Mouse (Mus musculus) kidney, adult 18-20 months (tissue): ENCODE data around the gene Dusp23.

Experiments
- DNase-seq: peaks from one replicate; pipeline ENCODE4 v3.0.0; 2021

Gene Dusp23

GRCm38 (mm10) chr1:172632451-172633326 is at the start of gene Dusp23:
Dusp23 (minus strand) TSS chr1:172632962.
- peak; percentile 97 for DNase-seq

- DNase-seq: no peak
These were observed 48.0 kb upstream of the Dusp23 start for GRCm38 (mm10) chr1:172680742-172681141.

DNA sequence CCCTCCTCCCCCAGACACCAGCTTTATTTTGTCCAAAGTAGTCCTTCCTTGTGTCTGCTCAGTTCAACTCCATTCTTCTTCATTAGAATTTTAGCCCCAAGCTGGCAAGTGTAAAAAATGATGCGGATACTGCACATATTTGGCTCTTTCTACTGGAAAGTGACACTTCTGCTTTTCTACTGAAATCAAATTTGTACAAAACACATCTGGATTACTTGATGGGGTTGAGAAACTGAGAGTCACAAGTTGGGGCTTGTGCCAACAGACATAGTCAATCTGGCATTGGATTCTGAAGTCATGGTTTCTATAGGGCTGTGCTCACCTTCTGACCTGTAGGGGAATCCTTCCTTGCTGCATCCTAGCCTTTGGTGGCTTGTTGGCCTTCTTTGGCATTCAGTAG is 38.0 kb upstream of the Dusp23 start:
- no peak for DNase-seq

- no peak for DNase-seq
These were observed 34.8 kb upstream of the Dusp23 start for GRCm38 (mm10) chr1:172667597-172667996.

GRCm38 (mm10) chr1:172665457-172665856 is 32.7 kb upstream of the Dusp23 start:
- no peak for DNase-seq

- DNase-seq: no peak
These were observed 26.9 kb upstream of the Dusp23 start for GRCm38 (mm10) chr1:172659688-172660087.

GRCm38 (mm10) chr1:172657266-172657665 is 24.5 kb upstream of the Dusp23 start:
- no peak for DNase-seq

- DNase-seq: no peak
These were observed 21.1 kb upstream of the Dusp23 start for GRCm38 (mm10) chr1:172653900-172654299.

DNA sequence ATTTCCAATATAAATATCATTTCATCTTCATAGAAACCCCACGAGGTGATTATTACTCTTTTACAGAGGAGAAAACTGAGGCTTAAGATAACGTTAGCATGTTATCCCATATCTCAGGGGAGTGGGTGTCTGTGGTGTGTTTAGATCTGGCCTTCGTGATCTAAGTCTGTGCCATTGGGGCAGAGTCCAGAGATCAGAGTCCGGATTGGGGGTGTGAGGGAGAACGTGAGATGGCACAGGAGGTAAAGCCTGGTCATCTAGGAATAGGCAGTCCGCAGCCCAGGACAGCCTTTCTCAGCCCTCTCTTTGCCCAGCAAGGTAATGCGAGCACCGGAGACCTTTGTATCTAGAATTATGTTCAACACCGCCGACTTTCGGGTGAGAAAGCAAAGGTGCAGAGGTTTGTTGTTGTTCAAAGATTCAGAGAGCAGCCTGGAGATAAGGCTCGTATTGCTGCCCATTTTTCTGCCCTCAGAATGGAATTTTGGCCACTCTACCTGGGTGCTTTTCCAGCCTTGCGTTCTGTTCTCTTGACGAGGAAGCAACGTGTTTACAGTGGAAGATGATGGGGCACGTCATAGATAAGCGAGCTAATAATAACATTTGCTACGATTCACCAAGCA is 19.4 kb upstream of the Dusp23 start:
- peak; percentile 7 for DNase-seq

- DNase-seq: no peak
These were observed 18.7 kb upstream of the Dusp23 start for GRCm38 (mm10) chr1:172651288-172651987.

DNA sequence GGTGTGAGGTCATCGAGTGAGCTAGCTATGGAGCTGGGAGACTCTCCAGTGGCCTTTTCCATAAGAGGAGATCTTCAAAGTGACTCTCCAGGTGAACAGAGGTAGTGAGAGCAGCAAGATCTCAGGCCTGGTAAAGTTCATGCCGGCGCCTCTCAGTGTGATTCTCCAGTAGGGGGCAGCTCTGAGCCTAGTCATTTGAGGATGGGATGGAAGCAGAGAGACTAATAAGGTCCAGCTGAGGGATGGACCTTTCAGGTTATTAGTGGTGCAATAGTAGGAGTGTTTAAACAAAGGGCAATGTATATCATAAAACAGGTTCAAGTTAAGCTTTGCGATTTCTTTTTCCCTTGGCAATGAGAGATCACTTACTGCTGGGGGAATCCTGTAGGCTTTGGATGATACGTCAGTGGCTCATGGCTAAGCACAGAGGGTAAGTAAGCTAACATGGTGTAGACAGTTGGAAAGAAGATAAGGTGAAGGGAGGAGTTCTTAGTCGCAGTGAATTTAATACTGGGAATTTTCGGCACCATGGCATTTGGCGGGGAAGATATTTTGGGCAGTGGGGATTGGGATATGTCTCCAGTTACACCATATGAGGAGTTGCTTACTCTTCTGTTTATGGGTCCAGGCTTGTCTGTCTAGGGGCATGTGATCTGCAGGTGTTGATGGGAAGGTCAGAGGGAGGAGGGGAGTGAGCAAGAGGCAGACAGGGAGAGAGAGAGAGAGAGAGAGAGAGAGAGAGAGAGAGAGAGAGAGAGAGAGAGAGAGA is 17.9 kb upstream of the Dusp23 start:
- DNase-seq: peak; percentile 23

- DNase-seq: no peak
These were observed 16.6 kb upstream of the Dusp23 start for GRCm38 (mm10) chr1:172649396-172649795.

DNA sequence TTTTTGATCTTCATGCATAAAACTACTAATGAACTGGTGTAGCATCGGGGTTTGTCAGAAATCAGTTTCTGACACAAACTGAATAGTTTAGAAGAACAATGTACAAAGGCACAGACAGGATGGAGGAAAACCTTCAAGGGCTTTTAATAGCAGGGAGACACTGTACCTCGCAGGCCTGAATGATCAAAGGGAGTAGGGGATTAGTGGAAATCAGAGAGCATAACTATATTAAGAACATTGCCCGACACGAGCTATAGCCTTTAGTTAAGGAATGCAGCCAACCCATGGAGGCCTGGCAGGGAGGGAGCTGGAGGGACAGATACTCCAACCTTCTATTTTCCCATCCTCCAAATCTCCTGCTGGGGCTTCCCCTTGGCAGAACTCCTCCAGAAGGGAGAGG is 14.5 kb upstream of the Dusp23 start:
- DNase-seq: no peak

DNA sequence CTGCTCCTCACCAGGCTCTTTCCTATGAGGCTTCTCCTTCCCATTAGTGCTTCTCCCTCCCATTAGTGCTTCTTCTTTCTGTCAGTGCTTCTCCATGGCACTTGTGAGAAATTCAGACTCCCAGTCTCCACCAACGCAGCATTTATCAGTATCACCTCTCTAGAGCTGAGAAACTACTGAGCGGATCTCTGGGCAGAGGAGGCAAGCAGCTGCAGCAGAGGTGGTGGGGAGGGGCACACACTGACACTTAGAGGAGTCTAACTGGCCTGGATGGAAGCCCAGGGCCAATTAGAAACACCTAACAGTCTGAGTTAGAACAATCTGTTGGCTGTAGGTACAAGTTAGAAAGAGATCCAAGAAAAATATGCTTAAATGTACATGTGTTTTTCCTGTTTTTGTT is 6.0 kb upstream of the Dusp23 start:
- DNase-seq: no peak

DNA sequence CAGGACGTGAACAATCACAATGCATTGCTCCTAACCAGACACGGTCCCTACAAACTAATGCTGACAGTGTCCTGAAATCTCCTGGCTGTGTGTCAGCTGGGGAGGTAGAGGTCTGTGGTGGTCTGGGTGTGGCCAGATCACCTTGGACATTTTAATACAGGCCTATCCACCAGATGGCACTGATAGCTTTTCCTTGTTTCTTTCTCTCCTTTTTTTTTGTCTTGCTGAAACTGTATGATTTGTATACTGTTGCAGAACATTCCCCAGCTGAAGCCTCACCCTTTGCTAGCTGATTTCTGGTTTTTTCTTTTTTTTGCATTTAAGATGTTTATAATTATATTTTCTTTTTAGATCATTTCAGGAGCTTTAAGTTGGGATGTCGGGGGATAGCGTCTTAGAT is 5.0 kb upstream of the Dusp23 start:
- DNase-seq: no peak

DNA sequence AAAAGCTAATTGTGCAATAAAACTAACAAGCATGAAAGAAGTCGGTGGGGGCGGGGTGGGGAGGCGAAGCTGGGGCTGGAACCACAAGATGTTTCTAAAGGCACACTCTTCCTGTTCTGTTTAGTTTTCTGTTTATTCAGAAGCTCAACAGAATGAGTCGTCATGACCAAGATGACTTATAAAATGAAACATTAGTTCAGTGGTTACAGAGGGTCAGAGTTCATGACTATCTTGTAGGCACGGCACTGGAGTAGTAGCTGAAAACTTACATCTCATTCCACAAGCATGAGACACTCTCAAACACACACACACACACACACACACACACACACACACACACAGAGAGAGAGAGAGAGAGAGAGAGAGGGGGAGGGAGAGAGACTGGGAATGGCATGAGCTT is 3.5 kb upstream of the Dusp23 start:
- no peak for DNase-seq

GRCm38 (mm10) chr1:172635258-172635657 is 2.5 kb upstream of the Dusp23 start:
- DNase-seq: no peak

DNA sequence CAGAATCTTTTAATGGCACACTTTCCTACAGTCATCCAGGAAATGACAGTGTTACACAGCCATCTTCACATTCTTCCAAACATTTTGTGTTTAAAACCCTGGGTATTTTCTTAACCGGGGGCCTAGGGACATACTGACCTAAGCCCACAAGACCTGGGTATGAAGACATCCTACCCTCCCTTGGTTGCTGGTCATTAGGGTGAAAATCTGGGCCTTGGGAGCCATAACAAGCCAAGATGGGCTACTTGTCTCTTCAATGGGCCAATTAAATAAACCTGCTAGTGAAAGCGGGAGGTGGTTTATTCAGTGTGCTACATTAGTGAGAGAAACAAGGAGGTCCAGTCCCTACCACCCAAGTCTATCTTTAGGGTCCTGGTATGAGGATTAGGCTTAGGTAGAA is 1.4 kb upstream of the Dusp23 start:
- no peak for DNase-seq

GRCm38 (mm10) chr1:172631721-172632120 is 1.0 kb downstream of the Dusp23 start:
- no peak for DNase-seq

GRCm38 (mm10) chr1:172629831-172630230 is 2.9 kb downstream of the Dusp23 start:
- no peak for DNase-seq

DNA sequence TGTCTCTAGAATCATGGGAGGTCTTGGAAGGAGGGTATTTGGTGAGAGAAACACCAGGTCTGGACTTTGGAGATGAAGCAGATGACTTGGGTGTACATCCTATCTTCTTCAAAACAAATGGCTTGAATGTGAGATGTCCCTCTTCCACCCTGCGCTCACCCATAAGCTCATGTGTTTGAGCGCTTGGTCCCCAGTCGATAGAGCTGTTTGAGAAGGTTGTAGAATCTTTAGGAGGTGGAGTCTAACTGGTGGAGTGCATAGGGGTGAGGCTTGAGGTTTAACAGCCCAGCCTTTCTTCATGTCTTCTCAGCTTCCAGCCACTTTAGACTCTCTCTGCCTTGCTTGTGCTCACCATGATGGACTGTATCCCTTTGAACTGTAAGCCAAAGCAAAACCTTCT is 6.5 kb downstream of the Dusp23 start:
- no peak for DNase-seq

DNA sequence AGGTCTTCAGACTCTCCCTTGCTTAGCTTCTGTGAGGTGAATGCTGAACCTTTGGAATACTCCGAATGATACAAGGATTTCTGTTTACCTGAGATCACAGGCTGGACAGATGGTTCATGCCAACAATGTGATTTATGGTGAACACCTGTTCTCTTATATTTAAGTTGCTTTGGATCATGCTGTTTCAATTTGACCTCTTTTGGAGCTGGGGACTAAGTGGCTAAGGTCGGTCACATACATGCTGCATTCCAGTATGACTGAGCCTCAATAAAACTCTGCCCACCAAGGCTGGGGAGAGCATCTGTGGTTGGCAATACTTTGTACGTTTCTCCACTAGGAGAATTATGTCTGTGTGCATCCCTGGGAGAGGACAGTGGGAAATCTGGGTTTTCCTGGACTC is 8.7 kb downstream of the Dusp23 start:
- DNase-seq: no peak

GRCm38 (mm10) chr1:172623599-172623998 is 9.2 kb downstream of the Dusp23 start:
- no peak for DNase-seq
